Mouse (Mus musculus) adrenal gland, adult 18-20 months (tissue): ENCODE results near the gene Sik3. TPM values are rescaled to one million over a fixed set of nuclear protein-coding genes. Genes with fewer than 3 reads are reported as not detected.
"Not testable (repeated sequence)": the region's sequence is repeated elsewhere in the genome, so short reads cannot be mapped to it uniquely, and the experiment has no call there.

Experiments
- DNase-seq, 2 experiments: peaks; one replicate each; pipeline ENCODE4 v3.0.0; 2021 to 2022; ENCODE audit warnings: low spot score in 2 of 2
- total RNA-seq, 2 experiments: library from RNA; stranded (reverse); gene quantifications; 1 replicate in 1 of 2; 2 replicates in 1 of 2; pipeline ENCODE4 v1.2.3; 2021

Gene Sik3
- total RNA-seq, 2 experiments from 2014 or later = 63.2 to 88.3 TPM

DNA sequence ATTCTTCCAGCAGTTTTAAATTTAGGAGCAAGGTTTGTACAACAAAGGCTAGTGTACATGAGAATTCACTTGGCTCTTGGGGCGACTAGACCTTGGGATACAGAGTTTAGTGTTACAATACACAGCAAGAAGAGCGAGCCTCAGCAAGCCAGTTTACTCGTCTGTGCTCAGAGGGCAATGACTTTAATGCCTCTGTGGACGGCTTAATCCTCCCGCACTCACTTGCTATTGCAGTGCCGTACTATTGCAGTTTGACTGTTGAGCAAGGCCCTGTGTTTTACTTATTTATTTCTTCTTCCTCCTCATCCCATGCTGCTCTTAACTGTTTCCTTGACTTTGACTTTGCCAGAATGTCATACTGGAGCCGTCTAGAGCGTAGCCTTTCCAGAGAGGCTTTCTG is 37.6 kb downstream of the Sik3 start:
- DNase-seq = no peak

DNA sequence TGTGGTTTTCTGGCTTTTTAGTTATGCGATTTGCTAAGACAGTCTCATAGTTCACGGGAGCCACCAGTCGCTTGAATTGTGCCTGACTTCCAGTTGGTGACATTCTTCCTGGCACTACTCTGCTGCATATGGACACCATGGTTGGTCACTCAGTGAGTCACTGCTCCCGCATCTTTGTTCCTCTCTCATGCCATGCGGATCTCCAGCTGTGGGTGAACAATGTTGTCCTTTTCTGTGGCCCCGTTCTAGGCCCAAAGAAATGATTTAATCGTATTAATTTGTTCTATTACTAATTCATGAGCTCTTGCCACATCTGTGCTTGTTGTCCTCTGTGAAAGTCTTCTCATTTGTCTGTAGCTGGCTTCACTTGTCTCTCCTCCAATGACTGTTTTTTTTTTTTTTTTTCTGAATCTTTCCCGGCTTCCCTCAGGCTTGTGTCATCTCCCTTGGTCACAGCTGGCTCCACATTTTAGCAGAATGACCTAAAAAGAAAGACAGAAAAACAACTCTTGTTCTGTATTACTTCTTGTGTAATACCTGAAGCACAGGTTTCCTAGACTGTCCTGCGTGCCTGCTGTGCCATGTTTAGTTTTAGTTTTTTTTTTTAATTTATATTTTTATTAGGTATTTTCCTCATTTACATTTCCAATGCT is 40.5 kb downstream of the Sik3 start:
- DNase-seq = no peak

DNA sequence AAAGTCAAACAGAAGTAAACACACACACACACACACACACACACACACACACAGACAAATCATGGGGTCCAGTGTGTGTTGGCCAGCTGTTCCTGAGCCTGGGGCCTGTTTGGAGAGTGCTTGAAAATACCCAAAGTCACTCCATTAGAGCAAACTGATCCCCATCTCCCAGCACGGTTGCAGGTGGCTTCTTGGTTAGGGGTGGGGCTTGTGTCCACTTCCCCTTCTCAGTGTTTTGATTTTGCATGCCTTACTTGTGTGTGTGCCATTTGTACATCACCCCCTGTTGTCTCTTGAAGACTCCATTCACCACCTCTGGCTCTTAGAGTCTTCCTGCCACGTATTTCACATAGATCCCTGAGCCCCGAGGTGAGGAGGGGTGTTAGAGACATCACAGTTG is 45.4 kb downstream of the Sik3 start:
- no peak for DNase-seq

DNA sequence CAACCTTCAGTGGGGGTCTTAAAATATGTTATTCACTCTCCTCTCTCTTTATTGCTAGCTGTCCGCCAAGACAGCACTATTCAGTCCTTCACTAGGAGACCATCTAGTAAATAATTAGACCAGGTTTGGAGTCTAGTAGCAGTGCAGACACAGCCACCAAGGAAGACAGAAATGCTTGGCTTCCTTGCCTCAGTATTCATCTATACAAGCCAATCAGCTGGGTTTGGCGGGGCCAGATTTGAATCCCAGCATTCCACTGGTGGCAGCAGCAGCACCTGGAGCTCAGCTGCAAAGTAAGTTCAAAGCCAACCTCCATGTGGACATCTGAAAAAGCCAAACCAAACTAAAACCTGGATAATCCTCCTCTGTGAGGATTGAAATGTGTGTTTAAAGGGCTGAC is 47.6 kb downstream of the Sik3 start:
- DNase-seq = no peak

DNA sequence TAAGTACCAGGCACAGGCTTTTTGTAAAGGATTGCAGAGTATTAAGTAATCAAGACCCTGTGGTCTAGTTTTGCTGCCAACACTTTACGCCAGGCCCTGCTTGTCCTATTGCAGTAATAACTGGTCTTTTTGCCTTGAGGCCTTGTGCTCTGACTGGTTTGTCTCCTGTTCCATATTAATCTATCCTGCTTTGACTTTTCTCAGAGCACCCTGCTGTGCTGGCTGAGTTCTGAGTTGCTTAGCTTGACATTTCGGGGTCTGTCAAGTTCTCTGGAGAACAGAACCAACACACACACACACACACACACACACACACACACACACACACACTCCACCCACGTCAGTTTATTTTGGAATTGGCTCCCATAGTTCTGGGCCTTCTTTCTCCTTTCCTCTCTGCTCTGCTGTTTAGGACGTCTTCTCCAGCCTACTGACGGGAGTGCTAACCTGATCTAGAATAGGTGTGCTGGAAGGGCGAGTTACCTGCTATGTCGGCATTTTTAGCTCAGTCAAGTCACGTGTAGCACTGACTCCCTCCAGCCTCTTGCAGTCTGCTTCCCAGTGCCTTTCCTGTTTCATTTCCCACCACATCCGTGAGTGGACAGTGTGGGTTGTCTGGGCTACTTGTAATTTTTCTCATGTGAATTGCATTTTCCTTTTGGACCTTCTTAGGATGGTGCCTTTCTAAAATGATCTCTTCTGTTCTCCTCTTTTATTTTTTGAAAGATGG is 49.2 kb downstream of the Sik3 start:
- DNase-seq = no peak

DNA sequence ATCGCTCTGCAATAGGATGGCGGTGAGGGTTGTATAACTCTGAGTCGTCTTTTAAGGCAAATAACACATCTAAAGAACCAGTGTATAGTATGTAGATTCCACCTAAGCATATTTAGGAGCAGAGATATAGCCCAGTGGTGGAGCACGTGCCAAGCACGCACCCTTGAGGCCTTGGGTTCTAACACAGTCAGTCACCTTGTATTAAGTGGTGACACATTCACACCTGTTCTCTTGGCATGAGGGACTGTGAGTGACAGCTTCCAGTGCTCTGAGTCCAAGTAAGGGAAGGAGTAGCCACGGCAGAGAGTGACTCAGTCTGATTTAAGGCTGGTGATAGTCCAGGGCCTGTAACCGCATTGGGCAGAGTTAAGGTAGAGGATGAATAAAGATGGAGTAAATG is 51.7 kb downstream of the Sik3 start:
- DNase-seq = no peak

DNA sequence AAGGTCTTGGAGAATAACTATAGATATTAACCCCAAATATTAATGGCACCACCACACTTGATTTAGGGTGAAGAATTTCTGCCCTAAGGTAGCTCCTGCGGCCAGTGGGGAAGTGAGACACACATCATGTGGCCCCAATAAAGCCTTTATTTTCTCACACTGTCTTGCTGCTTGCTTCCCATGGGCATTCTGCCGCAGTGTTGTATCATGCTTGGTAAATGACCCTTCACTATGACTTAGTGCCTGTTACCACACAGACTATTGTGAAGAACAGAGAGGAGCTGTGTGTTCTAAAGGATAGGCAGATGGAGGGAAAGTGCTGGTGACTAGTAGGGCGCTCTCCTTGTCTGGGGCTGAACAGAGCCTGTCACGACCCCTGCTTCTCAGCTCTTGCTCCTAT is 54.1 kb downstream of the Sik3 start:
- no peak for DNase-seq

DNA sequence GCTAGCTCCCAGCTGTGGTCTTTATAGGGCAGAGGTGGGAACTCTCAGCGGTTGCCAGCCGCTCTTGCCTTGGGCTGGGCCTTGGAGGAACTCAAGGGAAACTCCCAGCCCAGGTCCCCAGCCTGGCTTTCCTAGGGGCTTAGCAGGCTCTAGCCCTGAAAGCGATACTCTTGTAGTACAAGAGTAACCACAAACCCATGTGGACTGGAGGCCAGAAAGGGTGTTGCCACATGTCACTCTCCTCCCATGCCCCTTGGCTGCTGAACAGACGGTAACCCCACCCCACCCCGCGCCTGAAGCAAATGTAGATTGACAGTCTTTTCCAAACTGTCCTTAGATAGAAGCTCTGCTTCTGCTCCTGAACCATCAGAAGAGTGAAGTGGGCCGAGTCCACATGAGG is 55.1 kb downstream of the Sik3 start:
- no peak for DNase-seq

DNA sequence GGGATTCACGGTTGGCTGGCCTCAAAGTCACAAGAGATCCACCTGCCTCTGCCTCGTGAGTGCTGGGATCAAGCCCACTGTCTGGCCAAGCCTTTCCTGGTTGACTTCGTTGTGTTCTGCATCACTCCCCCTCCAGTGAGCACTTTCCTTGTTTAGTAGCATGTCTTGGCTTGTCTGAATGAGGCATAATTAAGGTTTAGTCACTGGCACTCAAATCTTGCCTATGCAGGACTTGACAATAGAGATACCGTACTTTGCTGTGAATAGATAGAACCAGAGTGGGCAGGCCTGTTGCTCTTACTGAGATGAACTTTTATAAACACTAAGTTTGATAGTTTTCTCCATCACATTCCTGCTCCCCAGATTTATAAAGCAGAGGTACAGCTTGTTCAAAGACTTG is 56.4 kb downstream of the Sik3 start:
- DNase-seq = no peak

DNA sequence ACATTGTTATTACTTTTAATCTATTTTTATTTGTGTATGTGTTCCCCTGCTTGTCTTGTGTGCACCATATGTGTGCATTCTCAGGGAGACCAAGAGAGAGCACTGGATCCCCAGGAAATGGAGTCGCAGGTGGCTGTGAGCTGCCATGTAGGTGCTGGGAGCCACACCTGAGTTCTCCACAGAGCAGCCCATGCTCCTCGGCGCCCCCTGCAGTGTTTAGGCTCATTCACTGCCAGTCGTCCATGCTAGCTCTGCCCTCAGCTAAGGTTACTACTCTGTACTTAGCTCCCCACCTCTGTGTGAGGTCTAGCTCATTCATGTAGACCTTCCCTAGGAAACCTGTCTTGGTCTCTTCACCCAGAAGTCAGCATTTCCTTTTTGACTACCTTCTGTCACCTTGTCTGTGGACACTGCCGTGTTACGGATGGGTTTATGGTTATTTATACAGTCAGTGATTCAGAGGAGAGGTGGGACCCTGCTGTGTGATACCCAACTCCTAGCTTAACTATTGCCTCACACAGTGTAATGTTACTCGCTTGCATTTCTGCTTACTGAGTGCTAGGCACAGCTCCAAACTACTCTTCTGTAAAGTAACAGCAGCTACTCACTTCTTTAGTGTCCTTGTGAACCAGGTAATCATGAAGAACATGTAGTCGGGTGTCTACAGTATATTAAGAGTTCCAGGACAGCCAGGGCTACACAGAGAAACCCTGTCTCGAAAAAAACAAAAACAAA is 59.6 kb downstream of the Sik3 start:
- no peak for DNase-seq

DNA sequence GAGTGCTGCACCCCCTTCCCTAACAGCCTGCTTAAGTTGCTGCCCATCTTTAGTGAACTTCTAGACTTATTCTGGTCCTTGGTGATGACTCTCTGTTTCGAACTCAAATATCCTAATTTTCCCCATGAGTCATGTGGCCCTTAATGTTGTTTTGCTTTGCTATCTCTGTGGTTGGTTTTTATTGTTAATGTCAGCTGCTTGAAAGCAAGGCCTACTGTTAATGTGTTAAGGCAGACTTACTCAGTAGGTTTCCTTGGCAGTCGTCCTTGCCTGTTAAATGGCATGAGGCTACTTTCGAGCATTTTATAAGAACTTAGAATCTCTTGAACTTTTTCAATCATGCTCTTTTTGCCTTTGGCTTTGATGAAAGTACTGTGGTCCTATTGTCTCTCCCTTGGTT is 60.8 kb downstream of the Sik3 start:
- DNase-seq = no peak

DNA sequence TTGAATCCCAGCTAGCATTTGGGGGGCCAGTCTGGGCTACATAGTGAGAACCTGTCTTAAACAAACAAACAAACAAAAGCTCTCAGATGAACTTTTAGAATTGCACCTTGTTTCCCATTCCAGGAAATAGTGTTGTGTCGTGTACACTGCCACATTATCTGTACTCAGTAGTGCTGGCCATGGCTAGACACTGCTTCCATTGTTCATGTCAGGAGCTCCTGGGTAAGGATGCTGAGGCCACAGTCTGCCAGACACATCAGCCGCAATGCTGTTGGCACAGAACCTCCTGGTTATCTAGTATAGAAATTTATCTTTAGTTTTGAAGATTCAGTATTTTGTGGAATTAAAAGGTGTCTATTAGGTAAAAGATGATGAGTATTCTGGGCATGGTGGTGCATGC is 63.0 kb downstream of the Sik3 start:
- DNase-seq = no peak

DNA sequence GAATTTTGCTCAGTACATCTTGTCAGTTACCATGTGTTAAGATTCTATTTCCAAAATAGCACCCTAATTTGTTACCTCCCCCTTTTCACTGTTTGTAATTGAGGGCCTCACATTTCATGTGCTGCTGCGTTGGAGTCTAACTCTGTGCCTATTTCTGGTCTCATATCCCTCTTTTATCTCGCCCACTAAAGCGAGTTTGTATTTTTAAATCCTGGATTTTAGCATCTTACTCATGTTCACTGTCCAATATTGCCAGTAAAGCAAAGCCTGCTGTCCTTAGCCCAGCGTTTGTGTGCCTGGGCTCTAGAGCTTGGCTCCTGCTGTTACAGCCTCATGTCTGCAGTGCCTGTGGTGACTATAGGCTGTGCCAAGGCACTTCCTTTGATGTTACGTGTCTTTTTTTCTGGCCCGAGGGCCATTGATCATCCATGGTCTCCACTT is 69.8 kb downstream of the Sik3 start:
- no peak for DNase-seq

DNA sequence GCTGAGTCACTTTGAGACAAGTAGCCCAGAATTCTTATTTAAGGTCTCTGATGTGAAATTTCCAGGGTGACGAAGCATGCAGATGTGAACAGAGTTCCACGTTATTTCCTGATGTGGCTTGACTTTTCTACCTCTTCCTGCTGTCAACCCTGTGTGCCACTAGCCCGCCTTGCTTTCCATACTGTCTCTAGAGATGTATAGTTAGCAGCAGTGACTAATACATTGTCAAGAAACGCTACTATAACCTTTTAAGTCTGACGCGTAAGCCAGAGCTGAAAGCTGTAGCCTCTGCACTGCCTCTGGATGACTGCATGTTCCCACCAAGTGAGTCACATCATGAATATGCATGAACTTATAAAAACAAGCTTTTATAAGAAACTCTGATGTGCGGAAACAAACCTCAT is 70.9 kb downstream of the Sik3 start:
- DNase-seq = no peak

DNA sequence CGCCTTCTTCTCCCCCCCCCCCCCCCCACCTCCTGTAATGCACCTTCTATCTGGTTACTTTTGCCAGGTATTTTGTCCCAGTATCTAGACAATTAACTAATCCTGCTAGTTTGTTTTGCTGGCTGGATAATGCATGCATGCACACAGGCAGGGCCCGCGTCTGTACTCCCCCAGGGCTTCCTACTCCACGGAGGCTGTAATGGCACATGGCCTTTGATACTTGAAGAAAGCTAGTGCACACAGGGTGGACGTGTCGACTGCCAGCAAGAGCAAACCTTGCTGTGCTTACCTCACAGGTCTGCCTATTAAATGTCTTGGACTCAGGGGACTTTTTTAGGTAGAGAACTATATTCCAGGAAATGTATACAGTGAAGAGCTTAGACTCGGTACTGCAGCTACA is 73.3 kb downstream of the Sik3 start:
- no peak for DNase-seq

DNA sequence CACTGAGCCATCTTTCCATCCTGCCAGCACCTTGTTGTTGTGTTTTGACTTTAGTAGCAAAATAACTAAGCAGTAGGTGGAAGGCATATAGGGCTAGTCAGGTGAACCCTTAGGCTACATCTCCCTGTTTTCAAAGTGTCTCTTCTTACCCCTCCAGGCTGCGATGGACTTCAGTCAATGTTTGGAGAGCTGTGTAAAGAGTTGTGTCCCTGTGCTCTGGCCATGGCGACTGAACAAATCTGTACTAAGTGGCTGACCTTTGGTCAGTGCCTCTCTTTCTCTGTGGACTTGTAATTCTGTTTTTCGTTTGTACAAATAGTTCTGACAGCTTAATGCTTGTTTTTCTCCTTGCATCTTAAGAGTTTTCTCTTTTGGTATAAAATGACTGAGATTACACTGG is 74.2 kb downstream of the Sik3 start:
- no peak for DNase-seq

DNA sequence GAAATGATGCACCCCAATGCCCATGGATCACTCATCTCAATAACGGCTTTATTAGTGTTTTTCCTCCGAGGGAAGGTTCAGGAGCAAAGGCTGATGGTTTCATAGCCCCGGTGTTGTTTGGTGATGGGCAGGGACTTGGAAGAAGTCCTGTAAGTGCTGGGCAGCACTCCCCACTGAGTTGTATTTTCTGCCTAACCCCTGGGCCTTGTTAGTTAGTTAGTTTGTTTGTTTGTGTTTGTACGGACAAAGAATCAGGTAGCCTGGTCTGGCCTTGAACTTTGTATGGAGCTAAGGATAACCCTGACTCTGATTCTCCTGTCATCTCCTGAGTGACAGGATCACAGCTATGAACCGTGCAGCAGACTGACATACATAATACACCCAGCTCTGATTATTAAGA is 74.8 kb downstream of the Sik3 start:
- DNase-seq = no peak

DNA sequence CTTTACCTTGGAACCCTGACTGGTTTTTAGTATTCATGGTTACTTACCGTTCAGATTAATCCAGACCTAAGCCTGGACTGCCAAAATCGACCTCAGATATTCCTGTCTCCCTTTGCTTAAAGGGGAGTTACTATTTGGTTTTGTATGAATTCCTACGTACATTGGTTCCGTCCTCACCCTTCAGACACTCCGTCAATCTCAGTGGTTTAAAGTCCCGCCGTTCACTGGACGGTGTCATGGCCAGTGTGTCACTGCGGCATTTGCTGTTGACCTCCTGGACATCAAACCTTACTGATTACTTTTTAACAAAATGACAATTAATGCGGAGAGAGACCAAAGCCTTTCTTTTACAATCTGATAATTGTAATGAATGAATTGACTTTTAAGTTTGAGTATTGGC is 76.1 kb downstream of the Sik3 start:
- no peak for DNase-seq

DNA sequence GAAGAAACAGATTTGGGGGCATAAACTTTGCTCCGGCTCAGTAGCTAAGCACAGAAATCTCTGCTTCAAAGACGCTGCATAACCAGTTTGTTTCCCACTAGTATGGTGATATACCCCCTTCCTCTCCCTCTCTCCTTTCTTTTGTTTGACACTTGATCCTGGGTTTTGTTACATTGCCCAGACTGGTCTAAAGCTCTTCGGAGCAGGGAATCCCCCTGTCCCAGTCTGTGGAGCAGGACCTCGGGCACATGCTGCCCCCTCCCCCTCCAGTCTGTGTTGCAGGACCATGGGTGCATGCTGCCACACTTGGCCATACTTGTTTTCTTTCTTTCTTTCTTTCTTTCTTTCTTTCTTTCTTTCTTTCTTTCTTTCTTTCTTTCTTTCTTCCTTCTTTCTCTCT is 77.4 kb downstream of the Sik3 start:
- DNase-seq = no peak

DNA sequence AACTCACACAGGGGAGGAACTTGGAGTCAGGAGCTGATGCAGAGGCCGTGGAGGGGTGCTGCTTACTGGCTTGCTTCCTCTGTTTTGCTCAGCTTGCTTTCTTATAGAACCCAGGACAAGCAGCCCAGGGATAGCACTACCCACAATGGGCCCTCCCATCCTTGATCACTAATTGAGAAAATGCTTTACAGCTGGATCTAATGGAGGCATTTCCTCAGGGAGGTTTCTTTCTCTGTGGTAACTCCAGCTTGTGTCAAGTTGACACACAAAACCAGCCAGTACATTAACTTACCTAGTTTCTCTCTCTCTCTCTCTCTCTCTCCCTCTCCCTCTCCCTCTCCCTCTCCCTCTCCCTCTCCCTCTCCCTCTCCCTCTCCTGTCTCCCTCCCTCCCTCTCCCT is 78.5 kb downstream of the Sik3 start:
- DNase-seq = not testable (repeated sequence)

DNA sequence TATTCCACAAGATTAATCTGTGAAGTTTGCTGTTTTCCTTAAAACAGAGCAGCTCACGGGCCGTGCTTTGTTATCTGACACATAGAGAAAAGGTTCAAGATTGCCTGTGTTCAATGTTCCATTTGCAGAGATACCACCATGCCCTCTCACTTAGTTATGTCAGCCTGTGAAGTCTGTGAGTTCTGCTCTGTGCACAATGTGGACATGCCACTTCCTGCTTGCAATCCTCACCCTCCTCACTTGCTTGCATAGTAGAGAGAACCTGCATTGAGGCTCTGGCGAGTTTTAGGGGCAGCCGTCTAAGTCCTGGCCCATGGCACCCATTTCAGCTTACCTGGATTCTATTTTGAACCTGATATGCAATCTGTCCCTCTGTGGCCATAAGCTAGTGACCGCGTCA is 80.0 kb downstream of the Sik3 start:
- DNase-seq = no peak

DNA sequence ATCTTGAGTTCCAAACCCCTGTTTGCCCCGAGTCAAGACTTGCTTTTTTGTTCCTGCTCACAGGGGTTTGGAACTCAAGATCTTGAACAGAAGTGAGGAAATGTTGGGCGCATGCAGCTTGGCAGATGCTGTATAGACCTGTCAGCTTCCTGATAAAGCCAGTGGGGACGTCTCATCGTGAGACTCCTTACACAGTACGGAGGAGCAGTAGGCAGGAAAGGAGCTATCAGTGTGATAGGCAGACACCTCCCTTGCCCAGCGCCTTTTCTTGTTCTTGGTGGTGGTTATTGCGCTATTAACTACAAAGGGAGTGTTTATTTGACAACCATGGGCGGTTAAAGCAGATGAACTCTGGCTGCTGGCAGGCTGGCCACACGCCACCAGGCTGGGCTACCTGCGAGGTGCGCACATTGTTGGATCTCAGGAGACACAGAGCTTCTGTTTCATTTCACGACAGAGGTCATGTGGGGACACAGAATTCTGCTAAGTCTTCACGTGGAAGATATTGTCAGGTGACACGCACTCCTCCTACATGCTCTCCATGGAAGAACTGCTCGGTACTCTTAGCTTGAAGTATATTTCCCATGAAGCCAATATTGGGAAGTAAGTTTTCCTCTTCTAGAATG is 85.9 kb downstream of the Sik3 start:
- no peak for DNase-seq
